In genomic region chr2:59800481-59801266, GRCm38 (mm10) we compare ENCODE assay signal across 15 mouse cellular contexts.
A peak's percentile ranks its signal among the peaks of the same experiment; 100 is the strongest.
DNase-seq lines count a peak whose midpoint lies in the region; ATAC-seq and TF ChIP-seq lines count a peak whose summit lies in the region.
"Had no signal": no experiment of that assay in that cellular context is flagged by ENCODE, and none has a peak within 500 bp of the region (broad histone marks: within the 10 kb centered on the region; RNA-seq: fewer than 3 reads in every experiment).

No protein-coding gene starts in this region.

- H3K9me3 ChIP-seq in forebrain, embryonic 16.5 days (ENCODE audit: control insufficient read depth, low read length): no peaks in the 10 kb centered on the region
- H3K9me3 ChIP-seq: liver, embryonic 15.5 days had no signal

- peak overlapping the region; percentile 37 for H3K4me3 ChIP-seq in bone marrow, adult 2 months (replicated peaks; ENCODE audit: control insufficient read depth, low read depth, low read length)
- H3K4me3 ChIP-seq in forebrain, embryonic 16.5 days (replicated peaks; ENCODE audit: low read length): no peak overlapping the region
- H3K4me3 ChIP-seq: left cerebral cortex, adult 2 months; liver, embryonic 15.5 days had no signal

- H3K9ac ChIP-seq in forebrain, embryonic 16.5 days (replicated peaks; ENCODE audit: low read depth, low read length): no peak overlapping the region
- H3K9ac ChIP-seq: liver, embryonic 15.5 days had no signal

- ATAC-seq in common myeloid progenitor, adult 5-6 weeks (replicated peaks; ENCODE audit: low read depth, poor library complexity, severe bottlenecking): peak; percentile 86
- ATAC-seq in megakaryocyte progenitor cell, adult 5-6 weeks (replicated peaks; ENCODE audit: poor library complexity): peak; percentile 83
- ATAC-seq in forebrain, embryonic 16.5 days: no peak
- ATAC-seq: intestine, embryonic 16.5 days had no signal

- H3K4me1 ChIP-seq in bone marrow, adult 2 months (ENCODE audit: control insufficient read depth, insufficient read depth, low read length): peaks cover 5% of the 10 kb centered on the region; the same call in 1 of the 2 replicates
- H3K4me1 ChIP-seq in forebrain, embryonic 16.5 days (replicated peaks; ENCODE audit: control insufficient read depth, insufficient read depth, low read length): no peaks in the 10 kb centered on the region
- H3K4me1 ChIP-seq: liver, embryonic 15.5 days had no signal

- H3K27me3 ChIP-seq in forebrain, embryonic 16.5 days (replicated peaks; ENCODE audit: control insufficient read depth, insufficient read depth, low read length): no peaks in the 10 kb centered on the region
- H3K27me3 ChIP-seq: liver, embryonic 15.5 days had no signal

- TF ChIP-seq CTCF in bone marrow, adult 2 months (IDR thresholded peaks at IDR 0.05; ENCODE audit: control insufficient read depth, insufficient read depth, low read length): no peak

- no peak overlapping the region for H3K4me2 ChIP-seq in forebrain, embryonic 16.5 days (ENCODE audit: low read length)
- H3K4me2 ChIP-seq: liver, embryonic 15.5 days had no signal

- peak; percentile 90 for DNase-seq in heart, adult 11 months
- no peak for DNase-seq in heart, adult 18-20 months
- DNase-seq in thymus, postnatal 4 days: no peak
- DNase-seq in urinary bladder, postnatal 36 days (ENCODE audit: low spot score in 2 of 2): no peak
- DNase-seq: adrenal gland, postnatal 36 days; heart, postnatal 36 days; kidney, postnatal 4 days; lung, postnatal 4 days had no signal

- H3K36me3 ChIP-seq in forebrain, embryonic 16.5 days (ENCODE audit: control insufficient read depth, insufficient read depth): no peaks in the 10 kb centered on the region
- H3K36me3 ChIP-seq: liver, embryonic 15.5 days had no signal

- TF ChIP-seq POLR2A in bone marrow, adult 2 months (IDR thresholded peaks at IDR 0.05; ENCODE audit: borderline replicate concordance, control insufficient read depth, low read depth, low read length): no peak

- WGBS in bone marrow, adult 2 months: 53% methylated on average over 18 of the region's 18 CpGs
- 96% methylated on average over 18 of the region's 18 CpGs for WGBS in forebrain, embryonic 16.5 days

- H3K27ac ChIP-seq in bone marrow, adult 2 months (ENCODE audit: control insufficient read depth, insufficient read depth, low read depth, low read length, poor library complexity): peak overlapping the region; percentile 20
- H3K27ac ChIP-seq in forebrain, embryonic 16.5 days (ENCODE audit: low read length): no peak overlapping the region
- H3K27ac ChIP-seq: left cerebral cortex, adult 2 months; liver, embryonic 15.5 days had no signal
